Mouse (Mus musculus) embryonic facial prominence, embryonic 11.5 days (tissue): ENCODE results near the gene Prkaa1. TPM values are rescaled to one million over a fixed set of nuclear protein-coding genes. Genes with fewer than 3 reads are reported as not detected.
A peak's percentile ranks its signal among the peaks of the same experiment; 100 is the strongest.

Experiments
- ATAC-seq: fragments of 200-750 bp; cut with Nextera tagmentation; replicated peaks from 2 replicates; pipeline ENCODE4 v1.8.0; 2017; ENCODE audit warnings: low read depth; ENCODE audit not compliant: insufficient number of reproducible peaks, low FRiP score, low TSS enrichment
- DNase-seq: peaks from one replicate; pipeline ENCODE4 v3.0.0-alpha.2; 2015; ENCODE audit warnings: low spot score
- H3K27ac ChIP-seq: fragments of 300-500 bp; sonication (generic); replicated peaks from 2 replicates; pipeline ENCODE4 v1.5.1; 2014; ENCODE audit warnings: mild to moderate bottlenecking, low read depth, low read length, control low read depth
- H3K27me3 ChIP-seq: fragments of 300-500 bp; sonication (generic); 2 replicates; pipeline ENCODE4 v1.6.1; 2014; ENCODE audit warnings: mild to moderate bottlenecking, low read length, moderate library complexity, mixed read lengths; ENCODE audit not compliant: control insufficient read depth, insufficient read depth
- H3K36me3 ChIP-seq: fragments of 300-500 bp; sonication (generic); replicated peaks from 2 replicates; pipeline ENCODE4 v1.6.1; 2014; ENCODE audit warnings: low read depth, mild to moderate bottlenecking, low read length, moderate library complexity, mixed read lengths; ENCODE audit not compliant: control insufficient read depth, insufficient read depth
- H3K4me1 ChIP-seq: fragments of 300-500 bp; sonication (generic); 2 replicates; pipeline ENCODE4 v1.6.1; 2014; ENCODE audit warnings: low read length, mixed read lengths; ENCODE audit not compliant: control insufficient read depth, insufficient read depth
- H3K4me2 ChIP-seq: fragments of 300-500 bp; sonication (generic); 2 replicates; pipeline ENCODE4 v1.6.1; 2014; ENCODE audit warnings: low read depth, mild to moderate bottlenecking, control low read depth, low read length, moderate library complexity
- H3K4me3 ChIP-seq: fragments of 300-500 bp; sonication (generic); 2 replicates; pipeline ENCODE4 v1.5.1; 2014; ENCODE audit warnings: low read depth, low read length, control low read depth
- H3K9ac ChIP-seq: fragments of 300-500 bp; sonication (generic); replicated peaks from 2 replicates; pipeline ENCODE4 v1.6.1; 2014; ENCODE audit warnings: mild to moderate bottlenecking, control low read depth, low read length
- H3K9me3 ChIP-seq: fragments of 300-500 bp; sonication (generic); replicated peaks from 2 replicates; pipeline ENCODE4 v1.6.1; 2016; ENCODE audit warnings: mild to moderate bottlenecking, low read length, inconsistent platforms, mixed read lengths; ENCODE audit not compliant: control insufficient read depth
- WGBS: fragments of 180-500 bp; shearing (Covaris S2); extraction: QIAGEN DNeasy Blood & Tissue Kit; methylation state at CpG from one replicate; pipeline ENCODE4 v1.1.7; 2014; 5-methylcytosine and 5-hydroxymethylcytosine counted together
- polyA plus RNA-seq: library from polyadenylated mRNA; unstranded; fragments of >200 nt; fragmentation: Nextera tagmentation; extraction: Ambion mirVana; gene quantifications from 2 replicates; pipeline ENCODE4 v1.2.1, GENCODE M21; 2014

The Prkaa1 gene
- polyA plus RNA-seq, 1 experiment from 2014 or later, result 21.9 TPM

GRCm38 (mm10) chr15:5108655-5109040 lies 35.0 kb upstream of the Prkaa1 start:
- Histone ChIP-seq H3K9ac (no peak overlapping the region), H3K9me3 (no peaks in the 10 kb centered on the region), H3K27me3 (no peaks in the 10 kb centered on the region), H3K4me1 (no peaks in the 10 kb centered on the region), H3K36me3 (no peaks in the 10 kb centered on the region), H3K4me2 (no peak overlapping the region), H3K4me3 (no peak overlapping the region), H3K27ac (no peak overlapping the region)
- DNase-seq (no peak), ATAC-seq (no peak)
- 82% methylated on average over 3 of the region's 3 CpGs for WGBS

GRCm38 (mm10) chr15:5112651-5113050 lies 31.0 kb upstream of the Prkaa1 start:
- H3K4me1 ChIP-seq, result no peaks in the 10 kb centered on the region
- WGBS, result 80% methylated on average over 3 of the region's 3 CpGs
- H3K27ac ChIP-seq, result no peak overlapping the region
- H3K36me3 ChIP-seq, result no peaks in the 10 kb centered on the region; the same call in 1 of the 2 replicates
- no peak for DNase-seq
- no peak overlapping the region for H3K4me2 ChIP-seq
- H3K4me3 ChIP-seq, result no peak overlapping the region
- H3K27me3 ChIP-seq, result no peaks in the 10 kb centered on the region
- H3K9ac ChIP-seq, result no peak overlapping the region
- ATAC-seq, result no peak
- no peaks in the 10 kb centered on the region for H3K9me3 ChIP-seq

GRCm38 (mm10) chr15:5115173-5115572 lies 28.5 kb upstream of the Prkaa1 start:
- peaks cover 4% of the 10 kb centered on the region for H3K36me3 ChIP-seq

GRCm38 (mm10) chr15:5116270-5117030 lies 27.2 kb upstream of the Prkaa1 start, which contains the start of gene Rpl37:
Gene Rpl37, plus strand, starts transcription at chr15:5116645.
- no peaks in the 10 kb centered on the region for H3K27me3 ChIP-seq
- H3K9ac ChIP-seq, result peak within 1 kb of the TSS; percentile 97
- no peaks in the 10 kb centered on the region for H3K9me3 ChIP-seq
- peaks cover 4% of the 10 kb centered on the region for H3K36me3 ChIP-seq
- peak within 1 kb of the TSS; percentile 85 for H3K27ac ChIP-seq
- DNase-seq (peak; percentile 99), ATAC-seq (peak; percentile 99)
- WGBS, result 0% methylated on average over 55 of the region's 55 CpGs
- H3K4me1 ChIP-seq, result no peaks in the 10 kb centered on the region
- H3K4me3 ChIP-seq, result peak within 1 kb of the TSS; percentile 93
- peak within 1 kb of the TSS; percentile 66 for H3K4me2 ChIP-seq

More at GRCm38 (mm10) chr15:5115173-5115572, 28.5 kb upstream of the Prkaa1 start:
- ATAC-seq (no peak), DNase-seq (no peak)
- Histone ChIP-seq H3K4me3 (peak overlapping the region; percentile 93), H3K4me1 (no peaks in the 10 kb centered on the region), H3K4me2 (peak overlapping the region; percentile 38; the same call in 1 of the 2 replicates), H3K9me3 (no peaks in the 10 kb centered on the region), H3K27me3 (no peaks in the 10 kb centered on the region), H3K9ac (0 out of 2 replicates have a peak overlapping the region, but pooled peaks have one; percentile 28), H3K27ac (peak overlapping the region; percentile 85; the same call in 1 of the 2 replicates)
- WGBS, result 61% methylated on average over 8 of the region's 8 CpGs

- Histone ChIP-seq H3K9me3 (no peaks in the 10 kb centered on the region), H3K9ac (peak overlapping the region; percentile 97), H3K27me3 (no peaks in the 10 kb centered on the region), H3K36me3 (peaks cover 4% of the 10 kb centered on the region), H3K4me1 (no peaks in the 10 kb centered on the region), H3K4me2 (peak overlapping the region; percentile 66), H3K4me3 (peak overlapping the region; percentile 93), H3K27ac (peak overlapping the region; percentile 85)
- no peak for DNase-seq
- ATAC-seq, result no peak; the same call in 1 of the 2 replicates
- WGBS, result 2% methylated on average over 22 of the region's 22 CpGs
Measured at GRCm38 (mm10) chr15:5117031-5117601, 26.5 kb upstream of the Prkaa1 start.

- Histone ChIP-seq H3K4me3 (no peak overlapping the region), H3K4me2 (no peak overlapping the region), H3K4me1 (no peaks in the 10 kb centered on the region), H3K9ac (no peak overlapping the region), H3K9me3 (no peaks in the 10 kb centered on the region), H3K36me3 (peaks cover 4% of the 10 kb centered on the region), H3K27me3 (no peaks in the 10 kb centered on the region), H3K27ac (no peak overlapping the region)
- ATAC-seq (no peak), DNase-seq (no peak)
- 90% methylated on average over 9 of the region's 9 CpGs for WGBS
Measured at GRCm38 (mm10) chr15:5118626-5119025, 25.0 kb upstream of the Prkaa1 start.

GRCm38 (mm10) chr15:5119192-5119591 lies 24.5 kb upstream of the Prkaa1 start:
- DNase-seq, result no peak
- Histone ChIP-seq H3K9ac (no peak overlapping the region), H3K4me3 (no peak overlapping the region), H3K4me1 (no peaks in the 10 kb centered on the region), H3K4me2 (no peak overlapping the region), H3K27me3 (no peaks in the 10 kb centered on the region), H3K9me3 (no peaks in the 10 kb centered on the region), H3K36me3 (peaks cover 4% of the 10 kb centered on the region), H3K27ac (no peak overlapping the region)
- 85% methylated on average over 2 of the region's 2 CpGs for WGBS
- ATAC-seq, result no peak

- 91% methylated on average over 2 of the region's 2 CpGs for WGBS
- H3K36me3 ChIP-seq, result peaks cover 4% of the 10 kb centered on the region
- H3K4me1 ChIP-seq, result no peaks in the 10 kb centered on the region
- no peak for ATAC-seq
- no peaks in the 10 kb centered on the region for H3K9me3 ChIP-seq
- H3K4me3 ChIP-seq, result no peak overlapping the region
- H3K27me3 ChIP-seq, result no peaks in the 10 kb centered on the region
- no peak overlapping the region for H3K4me2 ChIP-seq
- no peak overlapping the region for H3K9ac ChIP-seq
- no peak overlapping the region for H3K27ac ChIP-seq
- DNase-seq, result no peak
Measured at GRCm38 (mm10) chr15:5119707-5120106, 24.0 kb upstream of the Prkaa1 start.
